Mouse (Mus musculus) frontal cortex, postnatal 25 days (tissue): ENCODE measurements around the gene Ppm1e.
"Not testable (repeated sequence)": the region's sequence is repeated elsewhere in the genome, so short reads cannot be mapped to it uniquely, and the experiment has no call there.

Experiments
- DNase-seq, 2 experiments: peaks; one replicate each; pipeline ENCODE4 v3.0.0; 2022; ENCODE audit warnings: low spot score in 2 of 2

Gene Ppm1e

GRCm38 (mm10) chr11:87309329-87310074 is 49.3 kb downstream of the Ppm1e start:
- no peak for DNase-seq

- no peak for DNase-seq
Observed at GRCm38 (mm10) chr11:87299066-87299465, 59.8 kb downstream of the Ppm1e start.

- no peak for DNase-seq
Observed at GRCm38 (mm10) chr11:87296467-87296866, 62.4 kb downstream of the Ppm1e start.

- no peak for DNase-seq
Observed at GRCm38 (mm10) chr11:87295636-87296035, 63.2 kb downstream of the Ppm1e start.

- no peak for DNase-seq
Observed at GRCm38 (mm10) chr11:87289313-87289712, 69.5 kb downstream of the Ppm1e start.

GRCm38 (mm10) chr11:87286194-87286593 is 72.6 kb downstream of the Ppm1e start:
- no peak for DNase-seq

GRCm38 (mm10) chr11:87281907-87282475 is 76.8 kb downstream of the Ppm1e start:
- no peak for DNase-seq

GRCm38 (mm10) chr11:87279461-87279860 is 79.4 kb downstream of the Ppm1e start:
- DNase-seq: no peak

GRCm38 (mm10) chr11:87278807-87279206 is 80.0 kb downstream of the Ppm1e start:
- DNase-seq: no peak

GRCm38 (mm10) chr11:87276240-87276985 is 82.4 kb downstream of the Ppm1e start:
- no peak for DNase-seq

- no peak for DNase-seq
Observed at GRCm38 (mm10) chr11:87275420-87276048, 83.3 kb downstream of the Ppm1e start.

GRCm38 (mm10) chr11:87272725-87273124 is 86.1 kb downstream of the Ppm1e start:
- DNase-seq: no peak

GRCm38 (mm10) chr11:87271479-87271878 is 87.3 kb downstream of the Ppm1e start:
- no peak for DNase-seq

GRCm38 (mm10) chr11:87270958-87271357 is 87.9 kb downstream of the Ppm1e start:
- DNase-seq: no peak

GRCm38 (mm10) chr11:87270446-87270845 is 88.4 kb downstream of the Ppm1e start:
- no peak for DNase-seq

- no peak for DNase-seq
Observed at GRCm38 (mm10) chr11:87268803-87269202, 90.0 kb downstream of the Ppm1e start.

GRCm38 (mm10) chr11:87266246-87266645 is 92.6 kb downstream of the Ppm1e start:
- DNase-seq: no peak

- no peak for DNase-seq
Observed at GRCm38 (mm10) chr11:87263946-87264345, 94.9 kb downstream of the Ppm1e start.

GRCm38 (mm10) chr11:87261705-87262104 is 97.1 kb downstream of the Ppm1e start:
- not testable (repeated sequence) for DNase-seq

- no peak for DNase-seq
Observed at GRCm38 (mm10) chr11:87259792-87260191, 99.0 kb downstream of the Ppm1e start.

- no peak for DNase-seq
Observed at GRCm38 (mm10) chr11:87257282-87257681, 101.5 kb downstream of the Ppm1e start.

- no peak for DNase-seq
Observed at GRCm38 (mm10) chr11:87254149-87254548, 104.7 kb downstream of the Ppm1e start.
